Mouse (Mus musculus): ENCODE data around the gene Scaf1. TPM values are rescaled to one million over a fixed set of nuclear protein-coding genes. Genes with fewer than 3 reads are reported as not detected.
A peak's percentile ranks its signal among the peaks of the same experiment; 100 is the strongest.

The Scaf1 gene
- total and polyA plus RNA-seq, 3 experiments = 17.7 to 81.5 (median 34.4) TPM

DNA sequence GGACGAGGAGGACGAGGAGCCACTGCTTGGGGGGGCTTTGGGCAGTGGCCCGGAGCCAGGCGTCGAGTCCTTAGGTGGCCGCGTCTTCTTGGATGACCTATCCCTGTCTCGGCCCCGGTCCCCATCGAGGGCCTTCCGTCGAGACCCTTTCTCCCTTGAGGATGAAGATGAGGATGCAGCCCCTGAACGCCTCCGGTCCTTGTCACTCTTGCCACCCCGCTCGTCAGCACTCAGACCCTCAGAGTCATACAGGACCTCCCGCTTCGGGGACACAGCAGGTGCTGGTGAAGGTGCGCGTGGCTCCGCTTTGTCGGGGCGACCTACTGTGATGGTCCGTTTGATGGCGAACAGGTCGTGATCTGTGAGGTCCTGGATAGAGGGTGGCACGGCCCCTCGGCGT is 9.0 kb downstream of the Scaf1 start:
- Histone ChIP-seq H3K36me3 (ENCODE audit: control insufficient read depth in 1 of 2, insufficient read depth in 2 of 2, low read length in 2 of 2) (peaks cover 0 to 4% of the 10 kb centered on the region in 2 experiments; a peak in 2 of 4 replicates), H3K4me1 (ENCODE audit: control insufficient read depth in 1 of 2, insufficient read depth in 2 of 2, low read length in 2 of 2) (no peaks in the 10 kb centered on the region), H3K4me3 (ENCODE audit: control insufficient read depth in 1 of 2, insufficient read depth in 1 of 2, low read depth in 2 of 2, low read length in 2 of 2) (no peak overlapping the region)

DNA sequence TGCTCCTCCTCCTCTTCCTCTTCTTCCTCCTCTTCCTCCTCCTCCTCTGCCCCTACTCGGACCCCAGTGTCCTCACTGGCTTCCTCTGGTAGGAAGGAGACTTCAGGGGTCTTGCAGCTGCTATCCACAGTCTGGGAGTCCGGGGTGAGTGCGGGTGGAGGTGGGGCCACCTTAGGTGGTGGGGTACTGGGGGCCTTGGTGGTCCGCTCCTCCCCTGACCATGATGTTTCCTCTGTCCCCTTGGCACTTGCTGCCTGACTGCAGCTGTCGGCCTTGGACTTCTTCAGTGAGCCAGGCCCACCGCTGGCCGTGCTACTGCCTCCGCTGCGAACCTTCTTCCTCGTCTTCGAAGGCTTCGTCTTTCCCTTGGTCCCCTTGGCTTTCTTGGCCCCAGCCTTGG is 9.7 kb downstream of the Scaf1 start:
- no peaks in the 10 kb centered on the region for H3K27me3 ChIP-seq (ENCODE audit: control insufficient read depth in 1 of 2, insufficient read depth in 2 of 2, low read length in 2 of 2)
- no peak for TF ChIP-seq MEF2A (IDR thresholded peaks at IDR 0.05; ENCODE audit: extremely low read depth, insufficient replicate concordance, low read depth, low read length, poor library complexity, severe bottlenecking)
- H3K27ac ChIP-seq (ENCODE audit: control insufficient read depth, low read depth, low read length) = no peak overlapping the region
- H3K4me1 ChIP-seq (ENCODE audit: control insufficient read depth in 1 of 2, insufficient read depth in 2 of 2, low read length in 2 of 2) = no peaks in the 10 kb centered on the region
- no peaks in the 10 kb centered on the region for H3K79me2 ChIP-seq (ENCODE audit: control insufficient read depth, insufficient read depth, low read length, poor library complexity)
- H3K36me3 ChIP-seq (ENCODE audit: control insufficient read depth in 1 of 2, insufficient read depth in 2 of 2, low read length in 2 of 2) = peaks cover 0 to 4% of the 10 kb centered on the region in 2 experiments; a peak in 2 of 4 replicates
- no peak overlapping the region for H3K4me3 ChIP-seq (ENCODE audit: control insufficient read depth in 1 of 2, insufficient read depth in 1 of 2, low read depth in 2 of 2, low read length in 2 of 2)
- H3K9ac ChIP-seq (ENCODE audit: control insufficient read depth, low read depth, low read length, poor library complexity, severe bottlenecking) = no peak overlapping the region
- no peaks in the 10 kb centered on the region for H3K9me3 ChIP-seq (replicated peaks; ENCODE audit: insufficient read depth, low read length)
- no peak for DNase-seq (ENCODE audit: low read depth, low spot score)

More for the DNA sequence above, 9.0 kb downstream of the Scaf1 start:
- Histone ChIP-seq H3K27ac (ENCODE audit: control insufficient read depth, low read depth, low read length) (no peak overlapping the region), H3K79me2 (ENCODE audit: control insufficient read depth, insufficient read depth, low read length, poor library complexity) (no peaks in the 10 kb centered on the region), H3K9ac (ENCODE audit: control insufficient read depth, low read depth, low read length, poor library complexity, severe bottlenecking) (no peak overlapping the region), H3K27me3 (ENCODE audit: control insufficient read depth in 1 of 2, insufficient read depth in 2 of 2, low read length in 2 of 2) (no peaks in the 10 kb centered on the region), H3K9me3 (replicated peaks; ENCODE audit: insufficient read depth, low read length) (no peaks in the 10 kb centered on the region)
- no peak for DNase-seq (ENCODE audit: low read depth, low spot score)
- TF ChIP-seq TCF12 (IDR thresholded peaks at IDR 0.05; ENCODE audit: low read depth, low read length) (no peak), GATA1 (IDR thresholded peaks at IDR 0.05; ENCODE audit: low read depth, low read length) (no peak), ZNF384 (IDR thresholded peaks at IDR 0.05; ENCODE audit: low read depth, low read length) (no peak), MYC (IDR thresholded peaks at IDR 0.05; ENCODE audit: low read depth, low read length) (no peak), CHD2 (IDR thresholded peaks at IDR 0.05; ENCODE audit: low read length) (no peak), POLR2A (IDR thresholded peaks at IDR 0.05; ENCODE audit: control insufficient read depth in 1 of 2, insufficient read depth in 1 of 2, low read depth in 1 of 2, low read length in 2 of 2, poor library complexity in 1 of 2) (no peak), ELF1 (IDR thresholded peaks at IDR 0.05; ENCODE audit: low read depth, low read length) (no peak), RAD21 (IDR thresholded peaks at IDR 0.05; ENCODE audit: low read depth, low read length) (no peak), TAL1 (IDR thresholded peaks at IDR 0.05; ENCODE audit: low read length) (no peak), POLR2AphosphoS5 (IDR thresholded peaks at IDR 0.05; ENCODE audit: borderline replicate concordance, low read depth, low read length) (no peak), POLR2AphosphoS2 (IDR thresholded peaks at IDR 0.05; ENCODE audit: low read length) (no peak)

DNA sequence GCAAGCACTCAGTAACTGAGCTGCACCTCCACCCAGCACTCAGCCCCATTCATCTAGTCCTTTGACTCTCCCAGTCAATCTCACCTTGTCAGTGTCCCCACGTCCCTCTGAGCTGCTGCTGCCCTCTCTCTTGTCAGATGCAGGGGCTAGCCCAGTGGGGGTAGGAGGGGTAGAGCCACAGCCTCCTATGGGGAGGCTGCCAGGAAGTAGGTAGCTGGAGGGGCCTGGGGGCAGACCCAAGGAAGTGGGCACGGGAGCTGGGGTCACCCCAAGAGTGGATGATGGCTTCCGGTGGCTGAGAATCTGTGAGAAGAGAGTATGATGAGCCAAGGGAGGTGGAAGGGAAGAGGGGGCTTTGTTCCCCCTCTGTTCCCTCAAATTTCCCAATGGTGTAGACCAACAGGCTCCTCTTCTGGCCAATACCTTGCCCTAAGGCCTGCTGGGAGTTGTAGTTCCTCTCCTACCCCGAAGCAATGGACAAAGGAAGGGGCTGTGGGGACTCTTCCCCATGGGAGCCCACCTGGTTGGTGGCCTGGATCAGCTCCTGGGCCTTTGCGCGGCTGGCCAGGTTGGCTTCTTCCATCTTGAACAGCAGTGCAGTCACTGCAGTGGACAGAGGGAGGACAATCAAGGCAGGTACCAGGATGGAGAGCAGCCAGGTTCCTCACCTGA is 10.7 kb downstream of the Scaf1 start:
- Histone ChIP-seq H3K4me1 (ENCODE audit: control insufficient read depth in 1 of 2, insufficient read depth in 2 of 2, low read length in 2 of 2) (no peaks in the 10 kb centered on the region), H3K4me3 (ENCODE audit: control insufficient read depth in 1 of 2, insufficient read depth in 1 of 2, low read depth in 2 of 2, low read length in 2 of 2) (no peak overlapping the region), H3K9me3 (replicated peaks; ENCODE audit: insufficient read depth, low read length) (no peaks in the 10 kb centered on the region), H3K36me3 (ENCODE audit: control insufficient read depth in 1 of 2, insufficient read depth in 2 of 2, low read length in 2 of 2) (peaks cover 0 to 3% of the 10 kb centered on the region in 2 experiments; a peak in 2 of 4 replicates), H3K9ac (ENCODE audit: control insufficient read depth, low read depth, low read length, poor library complexity, severe bottlenecking) (no peak overlapping the region), H3K79me2 (ENCODE audit: control insufficient read depth, insufficient read depth, low read length, poor library complexity) (no peaks in the 10 kb centered on the region), H3K27me3 (ENCODE audit: control insufficient read depth in 1 of 2, insufficient read depth in 2 of 2, low read length in 2 of 2) (no peaks in the 10 kb centered on the region), H3K27ac (ENCODE audit: control insufficient read depth, low read depth, low read length) (no peak overlapping the region)
- TF ChIP-seq MAZ (IDR thresholded peaks at IDR 0.05; ENCODE audit: low read depth, low read length) = no peak
- no peak for TF ChIP-seq RCOR1 (IDR thresholded peaks at IDR 0.05; ENCODE audit: low read depth, low read length)
- peak; percentile 71 for TF ChIP-seq HCFC1 (IDR thresholded peaks at IDR 0.05; ENCODE audit: low read depth, low read length)
- DNase-seq (ENCODE audit: low read depth, low spot score) = no peak

Measured in MEL (cell line).